Mouse (Mus musculus) E14TG2a.4 (cell line): ENCODE data around the gene Rdh7.
A peak's percentile ranks its signal among the peaks of the same experiment; 100 is the strongest.
"Not testable (repeated sequence)": the region's sequence is repeated elsewhere in the genome, so short reads cannot be mapped to it uniquely, and the experiment has no call there.

Experiments
- H3K27me3 ChIP-seq: 2 replicates; pipeline ENCODE4 v1.6.1; 2014; ENCODE audit warnings: low read length, control low read depth; ENCODE audit not compliant: insufficient read depth
- H3K36me3 ChIP-seq: 2 replicates; pipeline ENCODE4 v1.6.1; 2014; ENCODE audit warnings: low read length, control low read depth; ENCODE audit not compliant: insufficient read depth
- H3K4me1 ChIP-seq: replicated peaks from 2 replicates; pipeline ENCODE4 v1.6.1; 2014; ENCODE audit warnings: low read depth, low read length, control low read depth
- H3K4me3 ChIP-seq: replicated peaks from 2 replicates; pipeline ENCODE4 v1.5.1; 2014; ENCODE audit warnings: mild to moderate bottlenecking, low read length
- H3K9me3 ChIP-seq: 2 replicates; pipeline ENCODE4 v1.6.1; 2014; ENCODE audit warnings: low read length, control low read depth
- CTCF ChIP-seq: conservative IDR thresholded peaks from 2 replicates; pipeline ENCODE4 v1.5.1; 2014; ENCODE audit warnings: low read length
- NANOG ChIP-seq: IDR thresholded peaks from 2 replicates; pipeline ENCODE4 v1.6.1; 2014; ENCODE audit warnings: borderline replicate concordance, low read length, mixed read lengths
- POU5F1 ChIP-seq: IDR thresholded peaks from 2 replicates; pipeline ENCODE4 v1.6.1; 2014; ENCODE audit warnings: low read length, borderline replicate concordance

The Rdh7 gene

DNA sequence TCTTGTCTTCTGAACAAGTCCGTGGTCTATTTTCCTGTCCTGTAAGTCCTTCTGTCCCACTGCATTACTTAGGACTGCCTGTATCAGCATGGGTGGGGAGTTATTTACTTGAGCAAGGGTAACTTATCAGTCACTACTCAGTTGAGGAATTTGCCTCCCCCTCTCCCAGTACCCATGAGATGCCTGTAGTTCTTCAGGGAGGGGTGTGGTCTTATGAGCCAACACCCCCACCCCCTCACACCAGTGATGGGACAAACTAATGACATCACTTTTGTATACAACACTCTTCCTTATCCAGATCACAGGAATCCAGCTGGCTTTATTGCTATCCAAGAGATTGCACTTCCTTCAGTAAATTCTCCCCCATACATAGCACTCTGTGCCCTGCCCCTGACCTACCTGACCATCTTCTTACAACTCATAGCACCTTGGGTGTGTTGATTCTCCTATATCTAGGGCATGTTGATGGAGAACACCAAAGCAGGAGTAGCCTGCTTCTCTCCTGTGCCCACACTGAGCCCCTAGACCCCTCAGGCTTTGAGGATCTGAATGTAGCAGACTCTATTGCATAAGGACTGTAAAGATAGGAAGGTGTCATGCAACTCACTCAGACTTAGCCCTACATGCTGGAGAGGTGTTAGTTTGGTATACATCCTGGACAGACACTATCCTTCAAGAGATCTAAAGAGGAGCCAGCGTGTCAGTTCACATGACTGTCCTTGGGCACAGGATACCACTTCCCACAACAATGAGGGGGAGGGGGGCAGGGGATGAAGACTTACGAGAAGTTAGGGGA, 10.2 kb downstream of the Rdh7 start:
- no peaks in the 10 kb centered on the region for H3K9me3 ChIP-seq
- H3K4me1 ChIP-seq: peaks cover 48% of the 10 kb centered on the region
- no peak overlapping the region; the same call in 1 of the 2 replicates for H3K4me3 ChIP-seq
- TF ChIP-seq POU5F1 (no peak), CTCF (no peak), NANOG (no peak)
- H3K27me3 ChIP-seq: no peaks in the 10 kb centered on the region
- no peaks in the 10 kb centered on the region for H3K36me3 ChIP-seq

DNA sequence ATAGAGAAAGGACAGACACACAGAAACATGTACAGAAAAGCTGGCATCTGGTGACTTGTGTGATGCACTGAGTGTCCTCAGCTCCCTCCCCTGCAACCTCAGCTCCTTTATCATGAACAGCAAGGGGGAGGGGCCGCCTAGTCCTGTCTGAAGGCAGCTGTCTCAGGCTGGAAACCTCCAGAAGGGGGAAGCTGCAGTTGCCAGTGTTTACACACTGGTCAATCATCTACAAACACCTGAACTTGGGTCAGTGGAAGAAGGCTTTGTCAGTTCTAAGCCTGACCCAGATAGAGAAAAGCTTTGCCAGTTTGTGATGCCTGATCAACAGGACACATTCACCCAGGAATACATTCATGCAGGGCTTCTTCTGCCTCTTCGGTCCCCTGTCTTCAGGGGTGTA, 10.9 kb downstream of the Rdh7 start:
- H3K4me1 ChIP-seq: peaks cover 44% of the 10 kb centered on the region
- no peak for TF ChIP-seq CTCF
- TF ChIP-seq NANOG: no peak
- no peak for TF ChIP-seq POU5F1
- no peaks in the 10 kb centered on the region for H3K9me3 ChIP-seq
- no peak overlapping the region for H3K4me3 ChIP-seq
- no peaks in the 10 kb centered on the region for H3K27me3 ChIP-seq
- H3K36me3 ChIP-seq: no peaks in the 10 kb centered on the region

DNA sequence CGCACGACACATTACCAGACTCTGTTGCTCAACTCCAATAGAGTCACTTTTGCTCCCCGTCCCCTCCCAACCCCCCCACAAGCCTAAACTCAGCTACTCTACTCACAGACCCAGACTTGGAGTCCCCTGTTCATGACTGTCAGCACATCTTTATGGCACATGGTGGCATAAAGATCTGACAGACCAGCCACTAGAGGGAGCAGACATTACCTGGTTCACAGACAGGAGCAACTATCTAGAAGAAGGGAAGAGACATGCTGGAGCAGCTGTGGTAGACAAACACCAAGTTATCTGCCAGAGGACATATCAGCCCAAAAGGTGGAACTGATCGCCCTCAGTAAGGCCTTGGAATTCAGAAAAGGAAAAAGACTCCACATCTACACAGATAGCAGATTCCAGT, 16.1 kb downstream of the Rdh7 start:
- TF ChIP-seq NANOG (no peak), CTCF (peak; percentile 32)
- no peaks in the 10 kb centered on the region for H3K27me3 ChIP-seq
- no peaks in the 10 kb centered on the region for H3K36me3 ChIP-seq
- H3K4me1 ChIP-seq: peaks cover 8% of the 10 kb centered on the region
- H3K9me3 ChIP-seq: peaks cover 4% of the 10 kb centered on the region; the same call in 1 of the 2 replicates
- H3K4me3 ChIP-seq: no peak overlapping the region

DNA sequence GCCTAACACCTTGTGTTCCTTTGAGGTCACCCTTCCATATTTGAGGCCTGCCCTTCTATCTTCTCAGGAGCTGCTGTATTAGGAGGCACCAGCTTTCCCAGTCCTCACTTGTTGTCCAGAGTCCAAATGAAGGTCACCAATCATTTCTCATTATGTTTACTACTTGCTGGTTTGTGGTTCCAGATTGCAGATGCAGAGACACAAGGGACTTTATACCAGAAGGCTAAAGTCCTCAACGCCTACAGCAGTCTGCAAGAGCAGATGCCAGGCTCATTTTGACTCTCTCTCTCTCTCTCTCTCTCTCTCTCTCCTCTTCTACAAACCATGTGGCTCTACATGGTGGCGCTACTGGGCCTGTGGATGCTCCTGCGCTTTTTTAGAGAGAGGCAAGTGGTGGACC, 22.4 kb downstream of the Rdh7 start, which contains the start of gene Rdh16f2:
TSS of gene Rdh16f2 (plus strand) at position 243 of the 400 bp plus-strand sequence.
- H3K4me3 ChIP-seq: no peak within 1 kb of the TSS
- peaks cover 2% of the 10 kb centered on the region; the same call in 1 of the 2 replicates for H3K27me3 ChIP-seq
- peaks cover 4% of the 10 kb centered on the region for H3K4me1 ChIP-seq
- TF ChIP-seq POU5F1: no peak
- TF ChIP-seq NANOG: no peak
- no peak for TF ChIP-seq CTCF
- no peaks in the 10 kb centered on the region for H3K36me3 ChIP-seq
- H3K9me3 ChIP-seq: peaks cover 4% of the 10 kb centered on the region; the same call in 1 of the 2 replicates

DNA sequence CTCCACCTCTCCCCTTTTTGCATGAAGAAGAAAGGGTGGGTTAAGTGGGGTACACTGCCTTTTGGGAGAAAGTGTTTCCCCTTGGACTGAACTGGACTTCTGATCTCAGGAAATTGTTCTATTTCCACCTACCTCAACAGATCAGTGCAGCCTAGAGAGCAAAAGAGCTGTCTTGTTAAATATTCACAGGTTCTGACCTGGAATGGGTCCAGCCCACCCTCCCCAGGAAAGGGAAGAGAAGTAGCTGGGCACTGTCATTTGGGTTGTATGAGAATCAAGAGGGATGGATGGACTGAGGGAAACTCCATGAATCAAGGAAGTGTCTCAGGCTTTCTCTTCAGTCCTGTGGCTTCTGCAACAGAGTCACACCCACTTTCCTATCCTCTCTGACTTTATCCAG, 23.7 kb downstream of the Rdh7 start:
- Histone ChIP-seq H3K4me1 (no peaks in the 10 kb centered on the region), H3K27me3 (peaks cover 4% of the 10 kb centered on the region; the same call in 1 of the 2 replicates), H3K9me3 (no peaks in the 10 kb centered on the region), H3K4me3 (no peak overlapping the region), H3K36me3 (no peaks in the 10 kb centered on the region)
- TF ChIP-seq CTCF (no peak), POU5F1 (no peak), NANOG (no peak)

DNA sequence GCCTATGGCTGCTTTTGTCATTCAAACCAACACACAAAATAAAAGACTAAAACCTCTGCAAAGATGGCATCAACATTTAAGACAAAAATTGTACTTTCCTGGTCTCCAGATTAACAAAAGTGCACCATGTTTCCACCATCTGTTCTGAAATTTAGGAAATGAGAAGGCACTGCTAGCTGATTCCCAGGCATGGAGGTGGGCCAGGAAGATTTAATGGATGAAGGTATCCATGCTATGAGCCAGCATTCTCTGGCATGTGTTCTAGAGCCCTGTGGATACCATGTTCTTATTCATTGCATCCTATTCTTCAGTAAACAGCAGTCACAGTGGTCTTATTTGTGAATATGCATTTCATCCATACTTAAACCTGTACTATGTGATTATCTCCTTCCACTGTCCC, 32.2 kb downstream of the Rdh7 start:
- H3K4me3 ChIP-seq: no peak overlapping the region
- H3K27me3 ChIP-seq: peaks cover 6% of the 10 kb centered on the region; the same call in 1 of the 2 replicates
- H3K36me3 ChIP-seq: no peaks in the 10 kb centered on the region
- H3K9me3 ChIP-seq: no peaks in the 10 kb centered on the region
- no peak for TF ChIP-seq CTCF
- TF ChIP-seq POU5F1: no peak
- no peak for TF ChIP-seq NANOG
- H3K4me1 ChIP-seq: no peaks in the 10 kb centered on the region

DNA sequence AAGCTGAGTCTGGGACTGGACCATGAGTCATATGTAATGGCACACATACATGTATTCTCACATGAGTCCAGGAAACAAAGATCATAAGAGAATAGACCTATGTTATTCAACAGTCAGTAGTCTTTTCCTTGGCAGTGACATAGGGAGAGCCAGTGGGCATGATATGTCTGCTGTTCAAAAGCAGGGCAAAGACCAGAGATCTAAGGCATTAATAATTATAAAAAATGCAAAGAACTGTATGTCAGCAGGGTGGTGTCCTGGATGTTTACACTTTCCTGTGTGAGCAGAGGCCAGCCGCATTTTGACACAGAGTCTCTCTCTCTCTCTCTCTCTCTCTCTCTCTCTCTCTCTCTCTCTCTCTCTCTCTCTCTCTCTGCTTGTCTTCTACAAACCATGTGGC, 39.0 kb downstream of the Rdh7 start, which contains the start of gene Rdh19:
TSS of gene Rdh19 (plus strand) at position 301 of the 400 bp plus-strand sequence.
- Histone ChIP-seq H3K9me3 (peaks cover 19% of the 10 kb centered on the region), H3K27me3 (no peaks in the 10 kb centered on the region), H3K4me3 (no peak within 1 kb of the TSS), H3K4me1 (no peaks in the 10 kb centered on the region), H3K36me3 (no peaks in the 10 kb centered on the region)
- no peak for TF ChIP-seq POU5F1
- no peak for TF ChIP-seq NANOG
- TF ChIP-seq CTCF: no peak

DNA sequence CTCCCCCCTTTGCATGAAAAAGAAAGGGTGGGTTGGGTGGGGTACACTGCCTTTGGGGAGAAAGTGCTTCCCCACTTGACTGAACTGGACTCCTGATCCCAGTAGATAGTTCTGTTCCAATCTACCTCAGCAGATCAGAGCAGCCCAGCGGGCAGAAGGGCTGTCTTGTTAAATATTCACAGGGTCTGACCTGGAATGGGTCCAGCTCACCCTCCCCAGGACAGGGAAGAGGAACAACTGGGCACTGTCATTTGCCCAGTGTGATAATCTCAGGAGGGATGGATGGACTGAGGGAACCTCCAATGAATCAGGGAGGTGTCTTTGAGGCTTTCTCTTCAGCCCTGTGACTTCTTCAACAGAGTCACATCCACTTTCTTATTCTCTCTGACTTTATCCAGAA, 40.5 kb downstream of the Rdh7 start:
- Histone ChIP-seq H3K9me3 (peaks cover 26% of the 10 kb centered on the region), H3K36me3 (no peaks in the 10 kb centered on the region), H3K4me1 (no peaks in the 10 kb centered on the region), H3K4me3 (no peak overlapping the region), H3K27me3 (no peaks in the 10 kb centered on the region)
- TF ChIP-seq NANOG: no peak
- no peak for TF ChIP-seq CTCF
- TF ChIP-seq POU5F1: no peak

DNA sequence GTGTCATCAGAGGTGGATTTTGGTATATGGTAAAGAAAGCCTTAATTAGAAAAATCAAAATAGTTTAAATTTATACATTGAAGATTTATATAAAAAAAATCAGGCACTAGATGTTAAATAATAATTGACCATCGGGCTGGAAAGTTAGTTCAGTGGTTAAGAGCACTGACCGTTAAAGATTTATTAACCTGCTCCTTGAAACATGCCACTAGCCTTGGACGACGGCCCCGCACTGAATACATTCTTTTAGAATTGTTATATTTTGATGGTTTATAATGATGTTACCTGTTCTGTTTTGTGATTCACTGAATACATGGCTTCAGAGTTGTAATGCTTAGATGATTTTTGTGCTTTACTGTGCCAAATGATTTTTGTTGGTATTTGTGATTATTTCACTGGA, 42.7 kb downstream of the Rdh7 start:
- not testable (repeated sequence) for H3K27me3 ChIP-seq, H3K4me1 ChIP-seq, H3K4me3 ChIP-seq, H3K36me3 ChIP-seq
- H3K9me3 ChIP-seq: peaks cover 47% of the 10 kb centered on the region
